Mouse (Mus musculus) small intestine, adult 2 months (tissue): ENCODE measurements around the gene Chrd.

Source experiments
- CTCF ChIP-seq: fragments of 200-500 bp; IDR thresholded peaks from 2 replicates; pipeline ENCODE4 v1.5.1; 2012; ENCODE audit warnings: low read depth, mild to moderate bottlenecking, control low read depth, inconsistent platforms, low read length, moderate library complexity, mixed read lengths; ENCODE audit not compliant: insufficient replicate concordance, insufficient read length; ENCODE audit errors: extremely low read depth
- POLR2A ChIP-seq: fragments of 200-500 bp; IDR thresholded peaks from 2 replicates; pipeline ENCODE4 v1.6.1; 2012; ENCODE audit warnings: low read depth, mild to moderate bottlenecking, control low read depth, inconsistent platforms, low read length, moderate library complexity

- no peak for TF ChIP-seq CTCF
- TF ChIP-seq POLR2A, result no peak
These were observed 23.1 kb downstream of the Chrd start for GRCm38 (mm10) chr16:20756052-20756451.
